Mouse (Mus musculus) myocyte (in vitro differentiated cells): ENCODE data around the gene Nprl2. TPM values are rescaled to one million over a fixed set of nuclear protein-coding genes. Genes with fewer than 3 reads are reported as not detected.
A peak's percentile ranks its signal among the peaks of the same experiment; 100 is the strongest.

Experiments used
- H3K27me3 ChIP-seq: one replicate; pipeline ENCODE4 v1.6.1; 2011; ENCODE audit not compliant: control insufficient read depth, insufficient read depth, insufficient read length
- H3K36me3 ChIP-seq: one replicate; pipeline ENCODE4 v1.6.1; 2011; ENCODE audit not compliant: control insufficient read depth, insufficient read depth
- H3K4me2 ChIP-seq: one replicate; pipeline ENCODE4 v1.6.1; 2011; ENCODE audit warnings: low read depth, control low read depth
- H3K4me3 ChIP-seq: one replicate; pipeline ENCODE4 v1.5.1; 2011; ENCODE audit warnings: mild to moderate bottlenecking, control low read depth, moderate library complexity
- H3K79me2 ChIP-seq: one replicate; pipeline ENCODE4 v1.6.1; 2011; ENCODE audit not compliant: control insufficient read depth, insufficient read depth
- H3ac ChIP-seq: one replicate; pipeline ENCODE4 v1.6.1; 2011; ENCODE audit not compliant: control insufficient read depth, insufficient read length
- CEBPB ChIP-seq: IDR thresholded peaks from 2 replicates; pipeline ENCODE4 v1.6.1; 2011; ENCODE audit warnings: mild to moderate bottlenecking, moderate library complexity; ENCODE audit not compliant: poor library complexity, insufficient read depth, severe bottlenecking
- E2F4 ChIP-seq: IDR thresholded peaks from one replicate; pipeline ENCODE4 v1.6.1; 2011; ENCODE audit warnings: mild to moderate bottlenecking, control low read depth, moderate library complexity; ENCODE audit not compliant: insufficient read depth
- MAX ChIP-seq: IDR thresholded peaks from one replicate; pipeline ENCODE4 v1.6.1; 2011; ENCODE audit warnings: low read depth, mild to moderate bottlenecking, control low read depth
- MYOD1 ChIP-seq, 3 experiments: IDR thresholded peaks; one replicate each; pipeline ENCODE4 v1.6.1; 2011; ENCODE audit warnings: control low read depth in 2 of 3, low read depth in 2 of 3, mild to moderate bottlenecking in 2 of 3, moderate library complexity in 1 of 3; ENCODE audit not compliant: insufficient read length in 2 of 3, control insufficient read depth in 1 of 3
- MYOG ChIP-seq, 3 experiments: IDR thresholded peaks; one replicate each; pipeline ENCODE4 v1.6.1; 2011; ENCODE audit warnings: control low read depth in 2 of 3, low read depth in 2 of 3, mild to moderate bottlenecking in 2 of 3; ENCODE audit not compliant: insufficient read length in 2 of 3, control insufficient read depth in 1 of 3, insufficient read depth in 1 of 3
- POLR2A ChIP-seq: IDR thresholded peaks from one replicate; pipeline ENCODE4 v1.6.1; 2011; ENCODE audit warnings: low read depth, mild to moderate bottlenecking, control low read depth, moderate library complexity; ENCODE audit not compliant: insufficient read length
- POLR2AphosphoS2 ChIP-seq: IDR thresholded peaks from one replicate; pipeline ENCODE4 v1.6.1; 2011; ENCODE audit warnings: low read depth, control low read depth; ENCODE audit not compliant: insufficient read length
- REST ChIP-seq: IDR thresholded peaks from one replicate; pipeline ENCODE4 v1.6.1; 2011; ENCODE audit warnings: mild to moderate bottlenecking, control low read depth, moderate library complexity; ENCODE audit not compliant: insufficient read depth, insufficient read length
- SRF ChIP-seq: IDR thresholded peaks from one replicate; pipeline ENCODE4 v1.6.1; 2011; ENCODE audit warnings: low read depth; ENCODE audit not compliant: control insufficient read depth, insufficient read length
- TCF12 ChIP-seq: IDR thresholded peaks from one replicate; pipeline ENCODE4 v1.6.1; 2011; ENCODE audit warnings: mild to moderate bottlenecking, control low read depth; ENCODE audit not compliant: poor library complexity, insufficient read depth, severe bottlenecking
- TCF3 ChIP-seq: IDR thresholded peaks from one replicate; pipeline ENCODE4 v1.6.1; 2011; ENCODE audit warnings: low read depth, control low read depth; ENCODE audit not compliant: insufficient read length
- USF1 ChIP-seq: IDR thresholded peaks from one replicate; pipeline ENCODE4 v1.6.1; 2011; ENCODE audit warnings: low read depth, mild to moderate bottlenecking, control low read depth, moderate library complexity
- polyA plus RNA-seq: library from polyadenylated mRNA; unstranded; fragments of >200 nt; fragmentation: generic; extraction: Trizol; gene quantifications from one replicate; pipeline ENCODE4 v1.2.1, GENCODE M21; 2012; ENCODE audit warnings: missing spikeins

Gene Nprl2
- polyA plus RNA-seq, 1 experiment, result 24.6 TPM

DNA sequence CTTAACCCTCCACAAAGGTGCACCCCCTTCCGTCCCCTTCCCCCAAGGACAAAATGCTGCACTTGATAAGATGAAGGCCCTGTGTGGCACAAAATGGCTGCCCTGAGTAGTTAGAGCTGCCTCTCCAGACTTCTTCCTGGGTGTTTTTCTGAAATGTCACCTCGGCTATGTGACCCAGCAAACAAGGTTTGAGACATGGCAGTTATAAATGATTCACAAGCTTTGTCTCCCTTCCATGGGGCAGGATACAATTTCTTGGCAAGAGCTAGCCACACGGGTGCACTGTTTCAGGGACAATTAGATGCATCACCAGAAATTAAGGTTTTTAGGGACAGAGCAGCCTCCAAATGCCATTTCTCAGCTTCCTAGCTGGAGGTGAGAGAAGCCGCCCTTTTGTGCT is 1.6 kb upstream of the Nprl2 start:
- peaks cover 10% of the 10 kb centered on the region for H3K36me3 ChIP-seq

DNA sequence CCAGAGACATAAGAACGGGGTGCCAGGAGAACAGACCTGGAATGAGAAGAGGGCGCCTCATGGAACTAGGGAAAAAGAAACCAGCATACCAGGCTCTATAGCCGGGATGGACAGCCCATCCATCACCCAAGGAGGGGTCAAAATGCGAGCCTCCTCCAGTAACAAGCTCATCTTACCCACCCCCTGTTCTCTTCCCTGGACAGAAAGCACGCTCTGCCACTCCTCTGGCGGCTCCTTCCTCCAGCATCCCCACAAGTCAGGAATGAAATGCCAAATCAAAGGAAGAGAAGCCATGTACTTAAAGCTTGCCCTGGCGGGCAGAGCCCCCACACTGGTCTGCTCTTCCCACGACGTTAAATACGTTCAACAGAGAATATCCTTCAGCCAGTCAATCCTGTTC is 1.0 kb upstream of the Nprl2 start:
- peak overlapping the region; percentile 76 for H3K4me3 ChIP-seq
- H3K36me3 ChIP-seq, result peaks cover 10% of the 10 kb centered on the region

More for the DNA sequence above, 1.6 kb upstream of the Nprl2 start:
- H3K4me2 ChIP-seq, result no peak overlapping the region
- no peak overlapping the region for H3K4me3 ChIP-seq
- TF ChIP-seq MYOG (IDR thresholded peaks at IDR 0.05; ENCODE audit: control insufficient read depth in 1 of 3, insufficient read depth in 1 of 3, insufficient read length in 2 of 3, low read depth in 2 of 3), result no peak
- TF ChIP-seq MAX, result no peak
- TF ChIP-seq CEBPB, result no peak
- TF ChIP-seq MYOD1 (IDR thresholded peaks at IDR 0.05; ENCODE audit: control insufficient read depth in 1 of 3, insufficient read length in 2 of 3, low read depth in 2 of 3), result no peak
- no peak for TF ChIP-seq E2F4
- TF ChIP-seq POLR2A, result no peak
- no peak for TF ChIP-seq REST
- no peak for TF ChIP-seq SRF
- no peak for TF ChIP-seq TCF12
- no peak for TF ChIP-seq POLR2AphosphoS2
- no peak for TF ChIP-seq TCF3
- TF ChIP-seq USF1, result no peak
- peaks cover 21% of the 10 kb centered on the region for H3K79me2 ChIP-seq
- H3ac ChIP-seq, result no peak overlapping the region
- no peaks in the 10 kb centered on the region for H3K27me3 ChIP-seq

DNA sequence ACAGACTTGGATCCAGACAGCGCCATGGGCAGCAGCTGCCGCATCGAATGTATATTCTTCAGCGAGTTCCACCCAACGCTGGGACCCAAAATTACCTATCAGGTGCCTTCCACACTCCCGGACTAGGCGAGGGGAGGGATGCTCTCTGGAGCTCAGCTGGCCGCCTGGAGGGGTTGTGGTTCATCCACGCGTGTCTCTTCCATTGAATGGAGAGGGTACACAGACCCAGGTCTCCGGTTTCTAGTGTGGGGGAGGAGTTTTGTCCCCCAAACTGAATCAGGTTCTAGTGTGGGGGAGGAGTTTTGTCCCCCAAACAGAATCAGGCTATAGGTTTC is 293 bp downstream of the Nprl2 start:
- Histone ChIP-seq H3K4me3 (peak overlapping the region; percentile 76), H3K36me3 (peaks cover 10% of the 10 kb centered on the region), H3K79me2 (peaks cover 9% of the 10 kb centered on the region), H3K4me2 (peak overlapping the region; percentile 97), H3K27me3 (no peaks in the 10 kb centered on the region), H3ac (peak overlapping the region; percentile 24)
- TF ChIP-seq MYOD1 (IDR thresholded peaks at IDR 0.05; ENCODE audit: control insufficient read depth in 1 of 3, insufficient read length in 2 of 3, low read depth in 2 of 3) (no peak), CEBPB (no peak), E2F4 (no peak), USF1 (no peak), POLR2AphosphoS2 (no peak), TCF12 (no peak), MAX (no peak), POLR2A (no peak), REST (no peak), TCF3 (no peak), SRF (no peak), MYOG (IDR thresholded peaks at IDR 0.05; ENCODE audit: control insufficient read depth in 1 of 3, insufficient read depth in 1 of 3, insufficient read length in 2 of 3, low read depth in 2 of 3) (no peak)

More for the DNA sequence above, 1.0 kb upstream of the Nprl2 start:
- TF ChIP-seq MYOG (IDR thresholded peaks at IDR 0.05; ENCODE audit: control insufficient read depth in 1 of 3, insufficient read depth in 1 of 3, insufficient read length in 2 of 3, low read depth in 2 of 3), result no peak
- Histone ChIP-seq H3ac (no peak overlapping the region), H3K79me2 (peaks cover 15% of the 10 kb centered on the region), H3K27me3 (no peaks in the 10 kb centered on the region), H3K4me2 (peak overlapping the region; percentile 97)

DNA sequence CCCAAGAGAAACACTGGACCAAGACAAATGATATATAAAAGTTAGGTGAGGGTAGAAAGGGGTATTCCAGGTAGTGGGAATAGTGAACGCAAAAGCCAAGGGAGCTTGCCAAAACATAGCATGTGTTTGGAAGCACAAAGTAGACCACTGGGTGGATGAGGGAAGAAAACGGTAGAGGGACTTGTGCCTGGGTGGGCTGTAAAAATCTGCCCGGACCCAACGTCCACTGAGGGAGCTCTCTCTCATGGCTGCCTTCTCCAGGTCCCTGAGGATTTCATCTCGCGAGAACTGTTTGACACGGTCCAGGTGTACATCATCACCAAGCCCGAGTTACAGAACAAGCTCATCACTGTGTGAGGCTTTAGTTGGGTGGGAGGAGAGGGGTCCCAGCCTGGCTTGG is 695 bp downstream of the Nprl2 start:
- Histone ChIP-seq H3K4me3 (peak overlapping the region; percentile 76), H3K36me3 (peaks cover 10% of the 10 kb centered on the region), H3ac (no peak overlapping the region), H3K79me2 (peaks cover 5% of the 10 kb centered on the region), H3K27me3 (no peaks in the 10 kb centered on the region), H3K4me2 (peak overlapping the region; percentile 97)
- TF ChIP-seq POLR2A (no peak), USF1 (no peak), TCF12 (no peak), MYOD1 (IDR thresholded peaks at IDR 0.05; ENCODE audit: control insufficient read depth in 1 of 3, insufficient read length in 2 of 3, low read depth in 2 of 3) (no peak), POLR2AphosphoS2 (no peak), CEBPB (no peak), MAX (no peak), MYOG (IDR thresholded peaks at IDR 0.05; ENCODE audit: control insufficient read depth in 1 of 3, insufficient read depth in 1 of 3, insufficient read length in 2 of 3, low read depth in 2 of 3) (no peak), E2F4 (no peak), TCF3 (no peak), SRF (no peak), REST (no peak)

DNA sequence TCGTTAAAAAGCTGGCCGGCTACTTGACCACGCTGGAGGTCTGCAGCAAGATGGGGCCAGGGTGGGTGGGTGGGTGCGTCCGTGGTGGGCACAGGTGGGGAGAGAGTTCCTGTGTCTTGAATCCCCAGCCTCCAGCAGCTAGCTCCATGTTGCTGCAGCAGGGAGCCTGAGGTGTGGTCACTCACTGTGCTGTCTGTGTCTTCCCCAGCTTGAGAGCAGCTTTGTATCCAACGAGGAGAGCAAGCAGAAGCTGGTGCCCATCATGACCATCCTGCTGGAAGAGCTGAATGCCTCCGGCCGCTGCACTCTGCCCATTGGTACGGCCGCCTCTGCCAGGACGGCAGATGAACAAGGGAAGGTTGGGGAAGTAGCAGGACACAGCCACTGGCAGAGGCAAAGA is 1.3 kb downstream of the Nprl2 start:
- TF ChIP-seq E2F4 (no peak), USF1 (no peak), TCF3 (no peak), CEBPB (no peak), SRF (no peak), POLR2AphosphoS2 (no peak), MYOG (IDR thresholded peaks at IDR 0.05; ENCODE audit: control insufficient read depth in 1 of 3, insufficient read depth in 1 of 3, insufficient read length in 2 of 3, low read depth in 2 of 3) (no peak), REST (no peak), TCF12 (no peak), MAX (no peak), MYOD1 (IDR thresholded peaks at IDR 0.05; ENCODE audit: control insufficient read depth in 1 of 3, insufficient read length in 2 of 3, low read depth in 2 of 3) (no peak), POLR2A (no peak)
- H3K4me2 ChIP-seq, result no peak overlapping the region
- H3ac ChIP-seq, result no peak overlapping the region
- peaks cover 10% of the 10 kb centered on the region for H3K36me3 ChIP-seq
- H3K27me3 ChIP-seq, result no peaks in the 10 kb centered on the region
- no peaks in the 10 kb centered on the region for H3K79me2 ChIP-seq
- peak overlapping the region; percentile 76 for H3K4me3 ChIP-seq
